ENCODE assay signal across 26 mouse cellular contexts in genomic region chr12:14875290-14875689, GRCm38 (mm10).
"Had no signal": no experiment of that assay in that cellular context is flagged by ENCODE, and none has a peak within 500 bp of the region (broad histone marks: within the 10 kb centered on the region; RNA-seq: fewer than 3 reads in every experiment).

No protein-coding gene starts in this region.

- H3K4me2 ChIP-seq: heart, embryonic 12.5 days; hindbrain, embryonic 13.5 days; hindbrain, embryonic 15.5 days; kidney, embryonic 15.5 days; limb, embryonic 13.5 days; limb, embryonic 15.5 days; liver, embryonic 12.5 days had no signal

- H3K27ac ChIP-seq: gastrocnemius, adult 2 months; heart, embryonic 10.5 days; hindbrain, embryonic 13.5 days; hindbrain, embryonic 15.5 days; hindbrain, postnatal 0 days; kidney, embryonic 15.5 days; kidney, postnatal 0 days; limb, embryonic 13.5 days; limb, embryonic 15.5 days; liver, embryonic 12.5 days; liver, embryonic 14.5 days had no signal

- H3K9ac ChIP-seq: heart, embryonic 12.5 days; hindbrain, embryonic 13.5 days; hindbrain, embryonic 15.5 days; kidney, embryonic 15.5 days; limb, embryonic 13.5 days; limb, embryonic 15.5 days; liver, embryonic 12.5 days; liver, embryonic 14.5 days had no signal

- H3K36me3 ChIP-seq: heart, embryonic 10.5 days; heart, embryonic 12.5 days; hindbrain, embryonic 13.5 days; hindbrain, embryonic 15.5 days; kidney, embryonic 15.5 days; limb, embryonic 13.5 days; limb, embryonic 15.5 days; liver, embryonic 12.5 days had no signal

- DNase-seq: gastrocnemius, adult 2 months; gastrocnemius, postnatal 10 days; gastrocnemius, postnatal 25 days; heart, adult 18-20 months; heart, postnatal 10 days; heart, postnatal 36 days; kidney, adult 11 months; kidney, adult 2 months; kidney, adult 9 months; kidney, postnatal 14 days; kidney, postnatal 36 days; layer of hippocampus, adult 9-11 months; layer of hippocampus, postnatal 36 days; left cerebral cortex, postnatal 4 days had no signal

- H3K9me3 ChIP-seq: heart, embryonic 10.5 days; heart, embryonic 12.5 days; hindbrain, embryonic 13.5 days; hindbrain, embryonic 15.5 days; kidney, embryonic 15.5 days; limb, embryonic 13.5 days; limb, embryonic 15.5 days; liver, embryonic 12.5 days had no signal

- ATAC-seq: hindbrain, postnatal 0 days; intestine, embryonic 16.5 days; liver, embryonic 12.5 days had no signal

- H3K4me3 ChIP-seq: gastrocnemius, adult 2 months; heart, embryonic 10.5 days; heart, embryonic 12.5 days; hindbrain, embryonic 13.5 days; hindbrain, embryonic 15.5 days; kidney, embryonic 15.5 days; limb, embryonic 13.5 days; limb, embryonic 15.5 days; liver, embryonic 12.5 days had no signal

- H3K27me3 ChIP-seq: heart, embryonic 12.5 days; hindbrain, embryonic 13.5 days; hindbrain, embryonic 15.5 days; kidney, embryonic 15.5 days; limb, embryonic 13.5 days; limb, embryonic 15.5 days; liver, embryonic 12.5 days had no signal

- H3K4me1 ChIP-seq: heart, embryonic 10.5 days; heart, embryonic 12.5 days; hindbrain, embryonic 13.5 days; hindbrain, embryonic 15.5 days; kidney, embryonic 15.5 days; limb, embryonic 13.5 days; limb, embryonic 15.5 days; liver, embryonic 12.5 days had no signal
